Mouse (Mus musculus) limb, embryonic 14.5 days (tissue): ENCODE data around the gene Fgfr2. TPM values are rescaled to one million over a fixed set of nuclear protein-coding genes. Genes with fewer than 3 reads are reported as not detected.

Source experiments
- ATAC-seq: fragments of 200-750 bp; cut with Nextera tagmentation; 2 replicates; pipeline ENCODE4 v1.8.0; 2017; ENCODE audit warnings: low read depth, moderate number of reproducible peaks, moderate TSS enrichment; ENCODE audit not compliant: low FRiP score
- DNase-seq: peaks from one replicate; pipeline ENCODE4 v3.0.0-alpha.2; 2015; ENCODE audit warnings: low spot score
- H3K27ac ChIP-seq: fragments of 300-500 bp; sonication (generic); replicated peaks from 2 replicates; pipeline ENCODE4 v1.5.1; 2014; ENCODE audit warnings: low read depth, mild to moderate bottlenecking, low read length, moderate library complexity, mixed read lengths
- H3K27me3 ChIP-seq: fragments of 300-500 bp; sonication (generic); 2 replicates; pipeline ENCODE4 v1.6.1; 2014; ENCODE audit warnings: low read length, mixed read lengths; ENCODE audit not compliant: control insufficient read depth, insufficient read depth
- H3K36me3 ChIP-seq: fragments of 300-500 bp; sonication (generic); 2 replicates; pipeline ENCODE4 v1.6.1; 2014; ENCODE audit warnings: mild to moderate bottlenecking, low read length, moderate library complexity, mixed read lengths; ENCODE audit not compliant: control insufficient read depth, insufficient read depth
- H3K4me1 ChIP-seq: fragments of 300-500 bp; sonication (generic); 2 replicates; pipeline ENCODE4 v1.6.1; 2014; ENCODE audit warnings: antibody characterized with exemption, low read length, mixed read lengths; ENCODE audit not compliant: control insufficient read depth, insufficient read depth
- H3K4me2 ChIP-seq: fragments of 300-500 bp; sonication (generic); replicated peaks from 2 replicates; pipeline ENCODE4 v1.6.1; 2014; ENCODE audit warnings: low read depth, mild to moderate bottlenecking, low read length, moderate library complexity; ENCODE audit not compliant: severe bottlenecking
- H3K4me3 ChIP-seq: fragments of 300-500 bp; sonication (generic); replicated peaks from 2 replicates; pipeline ENCODE4 v1.5.1; 2014; ENCODE audit warnings: low read length
- H3K9ac ChIP-seq: fragments of 300-500 bp; sonication (generic); 2 replicates; pipeline ENCODE4 v1.6.1; 2014; ENCODE audit warnings: mild to moderate bottlenecking, low read depth, low read length, moderate library complexity; ENCODE audit not compliant: severe bottlenecking
- H3K9me3 ChIP-seq: fragments of 300-500 bp; sonication (generic); 2 replicates; pipeline ENCODE4 v1.6.1; 2016; ENCODE audit warnings: low read length; ENCODE audit not compliant: control insufficient read depth
- POLR2A ChIP-seq: fragments of 200-500 bp; IDR thresholded peaks from 2 replicates; pipeline ENCODE4 v1.8.0; 2012; ENCODE audit warnings: inconsistent platforms, mild to moderate bottlenecking, moderate library complexity, borderline replicate concordance; ENCODE audit not compliant: insufficient read depth, insufficient read length; ENCODE audit errors: extremely low read depth
- WGBS: fragments of 180-500 bp; shearing (Covaris S2); extraction: QIAGEN DNeasy Blood & Tissue Kit; methylation state at CpG from one replicate; pipeline ENCODE4 v1.1.7; 2014; 5-methylcytosine and 5-hydroxymethylcytosine counted together
- polyA plus RNA-seq, 2 experiments: library from polyadenylated mRNA; depleted of rRNA in 1 of 2; stranded (reverse) in 1 of 2; unstranded in 1 of 2; fragments of >200 nt; fragmentation: Nextera tagmentation in 1 of 2; extraction: Ambion mirVana in 1 of 2; gene quantifications; 2 replicates each; pipeline versions ENCODE4 v1.2.1 to v1.2.3; 2012 to 2014

The Fgfr2 gene
- polyA plus RNA-seq, 2 experiments: 131 to 133 TPM

DNA sequence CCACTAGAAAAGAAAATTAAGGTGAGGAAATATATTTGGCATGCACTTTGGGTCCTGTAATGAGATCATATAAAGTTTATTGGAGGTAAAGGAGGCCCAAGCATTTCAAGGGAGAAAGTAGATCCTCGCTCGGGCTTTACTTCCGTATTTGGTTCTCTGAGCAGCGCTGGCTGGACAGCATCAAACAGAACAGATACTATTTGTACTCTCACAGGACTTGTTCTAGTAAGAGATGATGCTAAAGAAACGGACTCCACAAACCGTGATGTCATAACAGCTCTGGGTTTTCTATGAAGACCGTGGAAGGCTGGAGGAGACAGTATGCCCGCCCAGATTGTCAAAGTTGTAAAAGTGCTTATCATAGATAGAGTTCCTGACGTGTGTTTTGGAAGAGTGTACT lies 2595.8 kb downstream of the Fgfr2 start:
- no peak overlapping the region for H3K9ac ChIP-seq
- no peak for ATAC-seq
- H3K27me3 ChIP-seq: no peaks in the 10 kb centered on the region
- no peak for TF ChIP-seq POLR2A
- H3K4me2 ChIP-seq: no peak overlapping the region
- DNase-seq: no peak
- H3K36me3 ChIP-seq: peaks cover 23% of the 10 kb centered on the region
- H3K27ac ChIP-seq: no peak overlapping the region; the same call in 1 of the 2 replicates
- H3K9me3 ChIP-seq: no peaks in the 10 kb centered on the region
- WGBS: 53% methylated on average over 9 of the region's 9 CpGs
- no peak overlapping the region for H3K4me3 ChIP-seq
- 0 out of 2 replicates have a peak, but pooled peaks cover 5% of the 10 kb centered on the region for H3K4me1 ChIP-seq

GRCm38 (mm10) chr7:130523451-130523850 lies 2599.7 kb downstream of the Fgfr2 start:
- WGBS: 90% methylated on average over 8 of the region's 8 CpGs
- DNase-seq: no peak

GRCm38 (mm10) chr7:130520812-130521422 lies 2602.2 kb downstream of the Fgfr2 start:
- DNase-seq (no peak), ATAC-seq (no peak)
- Histone ChIP-seq H3K9ac (no peak overlapping the region), H3K9me3 (no peaks in the 10 kb centered on the region), H3K27ac (0 out of 2 replicates have a peak overlapping the region, but pooled peaks have one; percentile 19), H3K4me3 (no peak overlapping the region), H3K36me3 (no peaks in the 10 kb centered on the region), H3K27me3 (no peaks in the 10 kb centered on the region), H3K4me1 (peaks cover 10% of the 10 kb centered on the region), H3K4me2 (no peak overlapping the region)
- WGBS: 83% methylated on average over 14 of the region's 14 CpGs
- no peak for TF ChIP-seq POLR2A

More at GRCm38 (mm10) chr7:130523451-130523850, 2599.7 kb downstream of the Fgfr2 start:
- no peaks in the 10 kb centered on the region for H3K36me3 ChIP-seq
- no peak overlapping the region for H3K4me2 ChIP-seq
- H3K9ac ChIP-seq: no peak overlapping the region
- TF ChIP-seq POLR2A: no peak
- H3K4me1 ChIP-seq: peaks cover 8% of the 10 kb centered on the region
- no peaks in the 10 kb centered on the region for H3K9me3 ChIP-seq
- no peak overlapping the region for H3K27ac ChIP-seq
- ATAC-seq: no peak
- H3K4me3 ChIP-seq: no peak overlapping the region
- H3K27me3 ChIP-seq: no peaks in the 10 kb centered on the region

DNA sequence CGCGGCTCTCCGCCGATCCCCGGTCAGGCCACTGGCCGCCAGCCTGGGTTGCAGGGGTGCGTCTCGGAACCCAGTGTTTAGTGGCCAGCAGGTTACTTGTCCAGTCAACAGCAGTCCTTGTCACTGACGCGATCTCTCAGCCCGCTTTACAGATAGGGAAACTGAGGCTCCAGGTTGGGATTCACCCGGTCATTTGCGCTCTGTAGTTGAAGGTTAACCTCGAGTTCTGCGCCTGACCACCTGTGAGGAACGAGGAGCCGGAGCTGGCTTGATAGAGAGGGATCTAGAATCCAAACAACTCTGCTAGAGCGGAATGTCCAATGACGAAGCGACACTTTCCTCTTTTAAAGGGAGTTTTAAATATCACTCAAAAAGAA lies 2603.1 kb downstream of the Fgfr2 start, which contains the start of gene Ate1:
Gene Ate1, minus strand, starts transcription at position 321 of the 377 bp plus-strand sequence.
- ATAC-seq (no peak), DNase-seq (no peak)
- 18% methylated on average over 20 of the region's 20 CpGs for WGBS
- Histone ChIP-seq H3K4me2 (peak within 1 kb of the TSS; percentile 79), H3K9ac (peak within 1 kb of the TSS; percentile 93), H3K27me3 (no peaks in the 10 kb centered on the region), H3K4me1 (peaks cover 10% of the 10 kb centered on the region), H3K9me3 (no peaks in the 10 kb centered on the region), H3K4me3 (peak within 1 kb of the TSS; percentile 92), H3K27ac (peak within 1 kb of the TSS; percentile 96), H3K36me3 (0 out of 2 replicates have a peak, but pooled peaks cover 2% of the 10 kb centered on the region)
- no peak for TF ChIP-seq POLR2A

DNA sequence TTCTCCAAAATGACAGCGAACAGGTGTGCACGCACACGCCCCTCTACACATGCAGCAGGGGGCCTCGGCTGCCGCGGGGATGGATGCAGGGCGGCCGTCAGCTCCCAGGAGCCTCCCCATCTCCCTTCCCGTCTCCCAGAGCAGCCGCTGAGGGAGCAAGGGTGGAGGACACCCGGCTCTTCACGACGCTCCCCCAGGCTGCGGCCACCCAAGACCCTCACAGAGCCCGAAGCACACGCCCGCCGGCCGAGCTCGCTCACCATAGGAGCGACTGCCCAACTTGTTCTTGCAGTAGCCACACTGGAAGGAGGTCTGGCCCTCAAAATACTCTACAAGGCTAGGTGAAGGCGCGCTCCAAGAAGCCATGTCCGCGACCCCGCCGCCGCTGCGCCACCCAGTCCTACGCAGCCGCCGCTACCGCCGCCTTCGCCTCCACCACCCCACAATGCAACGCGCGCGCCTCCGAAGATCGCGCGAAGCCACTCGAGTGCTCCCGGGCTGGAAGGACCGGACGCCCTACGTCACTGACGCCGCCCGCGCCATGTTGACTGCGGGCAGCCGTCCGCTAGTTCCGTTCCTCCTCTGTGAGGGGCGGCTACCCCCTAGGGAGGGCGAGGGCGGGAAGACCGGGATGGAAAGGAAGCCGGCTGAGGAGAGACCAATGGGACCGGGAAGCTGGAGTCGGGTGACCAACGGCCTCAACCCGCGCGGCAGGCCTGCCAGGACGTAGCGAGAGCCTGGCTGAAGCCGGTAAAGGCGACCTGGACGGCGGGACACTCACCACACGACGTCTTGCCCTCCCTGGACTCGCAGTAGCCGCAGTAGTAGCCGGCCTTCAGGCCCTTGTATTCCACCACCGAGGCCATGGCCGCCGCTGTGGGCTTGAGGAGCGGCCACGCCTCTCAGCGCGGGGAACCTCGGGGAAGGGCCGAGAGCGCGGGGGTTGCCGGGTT lies 2603.8 kb downstream of the Fgfr2 start:
- DNase-seq: peak; percentile 99
- ATAC-seq: peak; percentile 98
- Histone ChIP-seq H3K9ac (peak overlapping the region; percentile 93), H3K4me3 (peak overlapping the region; percentile 92), H3K4me1 (peaks cover 10% of the 10 kb centered on the region), H3K27ac (peak overlapping the region; percentile 96), H3K27me3 (no peaks in the 10 kb centered on the region), H3K4me2 (peak overlapping the region; percentile 79), H3K36me3 (0 out of 2 replicates have a peak, but pooled peaks cover 6% of the 10 kb centered on the region), H3K9me3 (no peaks in the 10 kb centered on the region)
- whole genome bisulfite sequencing: 2% methylated on average over 75 of the region's 90 CpGs
- peak; percentile 62; the same call in 1 of the 2 replicates for TF ChIP-seq POLR2A
